ENCODE assay signal across 17 mouse cellular contexts in genomic region chr16:18056215-18056614, GRCm38 (mm10).
"Had no signal": no experiment of that assay in that cellular context is flagged by ENCODE, and none has a peak within 500 bp of the region (broad histone marks: within the 10 kb centered on the region; RNA-seq: fewer than 3 reads in every experiment).

No protein-coding gene starts in this region.

- H3K4me2 ChIP-seq: neural tube, embryonic 12.5 days; neural tube, embryonic 13.5 days; neural tube, embryonic 15.5 days; stomach, embryonic 15.5 days had no signal

- H3K36me3 ChIP-seq: neural tube, embryonic 12.5 days; neural tube, embryonic 13.5 days; neural tube, embryonic 15.5 days; stomach, embryonic 15.5 days had no signal

- H3K27me3 ChIP-seq: neural tube, embryonic 12.5 days; neural tube, embryonic 13.5 days; stomach, embryonic 15.5 days had no signal

- H3K4me3 ChIP-seq: neural tube, embryonic 12.5 days; neural tube, embryonic 13.5 days; neural tube, embryonic 15.5 days; stomach, embryonic 15.5 days had no signal

- H3K27ac ChIP-seq: neural tube, embryonic 12.5 days; neural tube, embryonic 13.5 days; neural tube, embryonic 15.5 days; stomach, embryonic 15.5 days; stomach, postnatal 0 days had no signal

- H3K9me3 ChIP-seq: neural tube, embryonic 12.5 days; neural tube, embryonic 13.5 days; neural tube, embryonic 15.5 days; stomach, embryonic 15.5 days had no signal

- DNase-seq: retina, postnatal 1 day; right cerebral cortex, adult 18-20 months; right cerebral cortex, postnatal 14 days; right cerebral cortex, postnatal 25 days; right cerebral cortex, postnatal 4 days; spleen, adult 18-20 months; thymus, adult 18-20 months; thymus, adult 2 months; thymus, postnatal 14 days; thymus, postnatal 25 days; thymus, postnatal 36 days; thymus, postnatal 4 days had no signal

- H3K4me1 ChIP-seq: neural tube, embryonic 12.5 days; stomach, embryonic 15.5 days had no signal

- H3K9ac ChIP-seq: neural tube, embryonic 12.5 days; neural tube, embryonic 13.5 days; neural tube, embryonic 15.5 days; stomach, embryonic 15.5 days had no signal
